In the genomic region with DNA sequence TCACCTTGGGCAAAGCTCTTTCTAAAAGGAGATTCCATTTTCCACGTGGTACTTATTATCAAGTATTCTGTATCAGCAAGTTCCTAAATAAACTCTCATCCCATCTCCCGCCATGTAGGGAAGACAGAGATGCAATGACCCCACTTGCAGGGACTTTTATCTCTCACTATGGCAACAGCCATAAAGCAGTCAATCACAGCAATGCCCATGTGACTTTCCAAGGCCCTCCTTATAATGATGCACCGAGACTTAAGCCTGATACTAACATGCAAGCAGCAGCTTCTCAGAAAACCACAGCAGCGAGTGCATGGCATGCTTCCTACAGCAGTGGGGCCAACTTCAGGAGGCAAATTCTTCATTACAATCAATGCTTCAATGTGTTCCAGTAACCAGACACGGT, we compare ENCODE assay signal across 20 mouse cellular contexts. TPM values are rescaled to one million over a fixed set of nuclear protein-coding genes. Genes with fewer than 3 reads are reported as not detected.
A peak's percentile ranks its signal among the peaks of the same experiment; 100 is the strongest.
DNase-seq lines count a peak whose midpoint lies in the region; ATAC-seq and TF ChIP-seq lines count a peak whose summit lies in the region.
"Had no signal": no experiment of that assay in that cellular context is flagged by ENCODE, and none has a peak within 500 bp of the region (broad histone marks: within the 10 kb centered on the region; RNA-seq: fewer than 3 reads in every experiment).

No protein-coding gene starts in this region.

- peak overlapping the region; percentile 2 for H3K27ac ChIP-seq in heart, adult 2 months
- peak overlapping the region; percentile 14; the same call in 1 of the 2 replicates for H3K27ac ChIP-seq in hindbrain, embryonic 10.5 days
- no peak overlapping the region for H3K27ac ChIP-seq in hindbrain, embryonic 16.5 days (ENCODE audit: low read depth, low read length)
- no peak overlapping the region for H3K27ac ChIP-seq in midbrain, embryonic 14.5 days (replicated peaks; ENCODE audit: low read depth, low read length)
- no peak overlapping the region for H3K27ac ChIP-seq in midbrain, embryonic 10.5 days (replicated peaks)

- TF ChIP-seq CTCF in heart, adult 2 months (IDR thresholded peaks at IDR 0.05) = no peak

- intact Hi-C loops in heart, adult 2 months (cut with DNase I) = no loop called here

- H3K4me1 ChIP-seq in heart, adult 2 months (ENCODE audit: control insufficient read depth, insufficient read depth, low read length) = peaks cover 25% of the 10 kb centered on the region
- peaks cover 21% of the 10 kb centered on the region for H3K4me1 ChIP-seq in hindbrain, embryonic 10.5 days (replicated peaks)
- H3K4me1 ChIP-seq in hindbrain, embryonic 16.5 days (ENCODE audit: control insufficient read depth, insufficient read depth, low read depth, low read length) = peaks cover 3% of the 10 kb centered on the region
- H3K4me1 ChIP-seq in midbrain, embryonic 14.5 days (ENCODE audit: control insufficient read depth, insufficient read depth, low read length) = peaks cover 8% of the 10 kb centered on the region
- peaks cover 29% of the 10 kb centered on the region for H3K4me1 ChIP-seq in midbrain, embryonic 10.5 days

- H3K9me3 ChIP-seq in hindbrain, embryonic 10.5 days = no peaks in the 10 kb centered on the region
- H3K9me3 ChIP-seq in hindbrain, embryonic 16.5 days (ENCODE audit: control insufficient read depth, low read length) = no peaks in the 10 kb centered on the region
- no peaks in the 10 kb centered on the region for H3K9me3 ChIP-seq in midbrain, embryonic 14.5 days (ENCODE audit: control insufficient read depth, low read length)
- H3K9me3 ChIP-seq in midbrain, embryonic 10.5 days (replicated peaks) = no peaks in the 10 kb centered on the region

- no peak for TF ChIP-seq POLR2A in heart, adult 2 months (IDR thresholded peaks at IDR 0.05; ENCODE audit: insufficient read depth, low read depth, low read length)
- TF ChIP-seq POLR2A in myocyte (IDR thresholded peaks at IDR 0.05; ENCODE audit: insufficient read length, low read depth) = no peak

- ATAC-seq in hindbrain, embryonic 16.5 days = no peak
- no peak for ATAC-seq in midbrain, embryonic 14.5 days (ENCODE audit: low FRiP score, low TSS enrichment)
- ATAC-seq: activated CD4-positive, CD25-positive, alpha-beta regulatory T cell, adult 4 months; intestine, postnatal 0 days had no signal

- no peak overlapping the region for H3K4me3 ChIP-seq in heart, adult 2 months
- H3K4me3 ChIP-seq in hindbrain, embryonic 10.5 days = no peak overlapping the region
- H3K4me3 ChIP-seq in hindbrain, embryonic 16.5 days (ENCODE audit: low read length) = no peak overlapping the region
- H3K4me3 ChIP-seq in midbrain, embryonic 14.5 days (replicated peaks; ENCODE audit: low read depth, low read length) = no peak overlapping the region
- H3K4me3 ChIP-seq in midbrain, embryonic 10.5 days = no peak overlapping the region
- H3K4me3 ChIP-seq in myocyte = no peak overlapping the region

- H3K79me2 ChIP-seq in heart, adult 2 months (replicated peaks; ENCODE audit: control insufficient read depth, insufficient read depth, low read length) = peaks cover 12% of the 10 kb centered on the region
- H3K79me2 ChIP-seq in myocyte (ENCODE audit: control insufficient read depth, insufficient read depth) = peaks cover 79% of the 10 kb centered on the region

- H3ac ChIP-seq in myocyte (ENCODE audit: control insufficient read depth, insufficient read length) = no peak overlapping the region

- peak in 1 of 2 experiments; percentile 24 for DNase-seq in heart, adult 2 months
- no peak for DNase-seq in heart, adult 11 months
- DNase-seq in hindbrain, embryonic 10.5 days (ENCODE audit: low spot score) = no peak
- DNase-seq in midbrain, embryonic 14.5 days = peak; percentile 47
- DNase-seq in midbrain, embryonic 10.5 days (ENCODE audit: low spot score) = no peak
- no peak for DNase-seq in right cerebral cortex, postnatal 25 days
- DNase-seq: adrenal gland, postnatal 14 days; cerebellum, adult 11-12 months; cerebellum, postnatal 36 days; gastrocnemius, postnatal 10 days; kidney, postnatal 4 days; layer of hippocampus, postnatal 36 days; lung, adult 18-20 months; right cerebral cortex, postnatal 14 days; thymus, postnatal 25 days had no signal

- H3K9ac ChIP-seq in heart, adult 2 months (ENCODE audit: low read depth, low read length) = no peak overlapping the region
- H3K9ac ChIP-seq in hindbrain, embryonic 16.5 days (ENCODE audit: low read depth, low read length) = no peak overlapping the region
- H3K9ac ChIP-seq in midbrain, embryonic 14.5 days (replicated peaks; ENCODE audit: low read length) = no peak overlapping the region

- H3K4me2 ChIP-seq in hindbrain, embryonic 16.5 days (ENCODE audit: low read length) = no peak overlapping the region
- no peak overlapping the region for H3K4me2 ChIP-seq in midbrain, embryonic 14.5 days (ENCODE audit: low read length)
- H3K4me2 ChIP-seq in myocyte (ENCODE audit: low read depth) = peak overlapping the region; percentile 65

- peaks cover 14% of the 10 kb centered on the region for H3K36me3 ChIP-seq in heart, adult 2 months (ENCODE audit: control insufficient read depth, insufficient read depth, low read length)
- no peaks in the 10 kb centered on the region for H3K36me3 ChIP-seq in hindbrain, embryonic 10.5 days
- H3K36me3 ChIP-seq in hindbrain, embryonic 16.5 days (ENCODE audit: control insufficient read depth, insufficient read depth, low read length) = no peaks in the 10 kb centered on the region
- H3K36me3 ChIP-seq in midbrain, embryonic 14.5 days (ENCODE audit: control insufficient read depth, insufficient read depth, low read length) = no peaks in the 10 kb centered on the region
- H3K36me3 ChIP-seq in midbrain, embryonic 10.5 days = no peaks in the 10 kb centered on the region
- H3K36me3 ChIP-seq in myocyte (ENCODE audit: control insufficient read depth, insufficient read depth) = no peaks in the 10 kb centered on the region

- no peaks in the 10 kb centered on the region for H3K27me3 ChIP-seq in heart, adult 2 months (ENCODE audit: control insufficient read depth, insufficient read depth, low read length)
- H3K27me3 ChIP-seq in hindbrain, embryonic 10.5 days (ENCODE audit: insufficient read depth, poor library complexity, severe bottlenecking) = no peaks in the 10 kb centered on the region
- H3K27me3 ChIP-seq in hindbrain, embryonic 16.5 days (replicated peaks; ENCODE audit: control insufficient read depth, insufficient read depth, low read length) = no peaks in the 10 kb centered on the region
- H3K27me3 ChIP-seq in midbrain, embryonic 14.5 days (ENCODE audit: control insufficient read depth, insufficient read depth, low read length) = no peaks in the 10 kb centered on the region
- H3K27me3 ChIP-seq in midbrain, embryonic 10.5 days (ENCODE audit: low read depth, poor library complexity, severe bottlenecking) = no peaks in the 10 kb centered on the region
- no peaks in the 10 kb centered on the region for H3K27me3 ChIP-seq in myocyte (ENCODE audit: control insufficient read depth, insufficient read depth, insufficient read length)
- H3K27me3 ChIP-seq: Patski had no signal

- WGBS in heart, adult 2 months = 26% methylated on average over 5 of the region's 5 CpGs
- 68% methylated on average over 5 of the region's 5 CpGs for WGBS in hindbrain, embryonic 10.5 days
- WGBS in hindbrain, embryonic 16.5 days = 42% methylated on average over 5 of the region's 5 CpGs
- 31% methylated on average over 5 of the region's 5 CpGs for WGBS in midbrain, embryonic 14.5 days
- whole genome bisulfite sequencing in midbrain, embryonic 10.5 days = 70% methylated on average over 5 of the region's 5 CpGs

- no peak for TF ChIP-seq EP300 in heart, adult 2 months (IDR thresholded peaks at IDR 0.05; ENCODE audit: insufficient read depth, low read depth, low read length)

TF ChIP-seq in myocyte, 11 proteins besides CTCF, POLR2A, EP300 and RAD21:
- peak; percentile 55 for TF ChIP-seq USF1 (IDR thresholded peaks at IDR 0.05; ENCODE audit: low read depth)
- TF ChIP-seq TCF3 (IDR thresholded peaks at IDR 0.05; ENCODE audit: insufficient read length, low read depth) = no peak

RNA-seq across cellular contexts. Expression of gene Lamc1, which starts 39.7 kb away (rescaled TPM):
- 100 to 1,000 TPM; 111 to 116 TPM for total RNA-seq in heart, adult 2 months (2021)
- 103 and 138 TPM in 2 replicates for polyA plus RNA-seq in heart, adult 2 months (2012; rRNA removed)
- 21.3 and 26.2 TPM in 2 replicates for polyA plus RNA-seq in hindbrain, embryonic 10.5 days (2016; fragmentation: Nextera tagmentation; extraction: Ambion mirVana)
- polyA plus RNA-seq in hindbrain, embryonic 16.5 days (2015; fragmentation: Nextera tagmentation; extraction: Ambion mirVana) = 15.4 and 19.1 TPM in 2 replicates
- polyA plus RNA-seq in midbrain, embryonic 14.5 days (2014; fragmentation: Nextera tagmentation; extraction: Ambion mirVana) = 12.4 and 23.8 TPM in 2 replicates
- 21.2 and 22.7 TPM in 2 replicates for polyA plus RNA-seq in midbrain, embryonic 10.5 days (2016; fragmentation: Nextera tagmentation; extraction: Ambion mirVana)
- 50.9 TPM for polyA plus RNA-seq in myocyte (2012; fragmentation: generic; extraction: Trizol)

Comparison
In these comparisons a context has a peak if more than half of its experiments do, and no peak if none do; other contexts are left out.
1. H3K27ac ChIP-seq: peak in heart, adult 2 months (single experiment) and hindbrain, embryonic 10.5 days (single experiment); none in hindbrain, embryonic 16.5 days (single experiment), midbrain, embryonic 14.5 days (single experiment) and midbrain, embryonic 10.5 days (single experiment).